Mouse (Mus musculus) ES-Bruce4 (cell line): ENCODE measurements around the gene Stat5b. TPM values are rescaled to one million over a fixed set of nuclear protein-coding genes. Genes with fewer than 3 reads are reported as not detected.

Experiments
- H3K27ac ChIP-seq: 2 replicates; pipeline ENCODE4 v1.5.1; 2012; ENCODE audit warnings: low read length, inconsistent platforms; ENCODE audit not compliant: insufficient read depth
- H3K27me3 ChIP-seq: 2 replicates; pipeline ENCODE4 v1.6.1; 2012; ENCODE audit warnings: mild to moderate bottlenecking, low read length, inconsistent platforms; ENCODE audit not compliant: control insufficient read depth, poor library complexity, insufficient read depth, severe bottlenecking
- H3K36me3 ChIP-seq: 2 replicates; pipeline ENCODE4 v1.6.1; 2012; ENCODE audit warnings: inconsistent platforms, mild to moderate bottlenecking, low read length, moderate library complexity; ENCODE audit not compliant: control insufficient read depth, poor library complexity, insufficient read depth, severe bottlenecking
- H3K4me1 ChIP-seq: one replicate; pipeline ENCODE4 v1.8.1; 2011; ENCODE audit warnings: low read length; ENCODE audit not compliant: control insufficient read depth, insufficient read depth
- H3K4me3 ChIP-seq: 2 replicates; pipeline ENCODE4 v1.5.1; 2011; ENCODE audit warnings: low read depth, mild to moderate bottlenecking, low read length
- H3K9ac ChIP-seq: 2 replicates; pipeline ENCODE4 v1.6.1; 2012; ENCODE audit warnings: low read depth, mild to moderate bottlenecking, inconsistent platforms; ENCODE audit not compliant: poor library complexity, severe bottlenecking
- H3K9me3 ChIP-seq: replicated peaks from 2 replicates; pipeline ENCODE4 v1.6.1; 2012; ENCODE audit warnings: mild to moderate bottlenecking, low read length, inconsistent platforms; ENCODE audit not compliant: control insufficient read depth, poor library complexity, insufficient read depth, severe bottlenecking
- CTCF ChIP-seq: IDR thresholded peaks from one replicate; pipeline ENCODE4 v1.8.1; 2011; ENCODE audit warnings: low read depth, low read length
- EP300 ChIP-seq: IDR thresholded peaks from 2 replicates; pipeline ENCODE4 v1.6.1; 2011; ENCODE audit warnings: low read depth, low read length; ENCODE audit not compliant: insufficient read depth
- POLR2A ChIP-seq: IDR thresholded peaks from one replicate; pipeline ENCODE4 v1.8.1; 2011; ENCODE audit warnings: low read length; ENCODE audit not compliant: insufficient read depth
- polyA plus RNA-seq: library from polyadenylated mRNA; stranded (reverse); fragments of >200 nt; gene quantifications from 2 replicates; pipeline ENCODE4 v1.2.4, GENCODE M21; 2011; ENCODE audit warnings: low read depth; ENCODE audit not compliant: missing spikeins, insufficient read depth, insufficient read length

Gene Stat5b
- 7.3 and 7.6 TPM in 2 replicates for polyA plus RNA-seq

DNA sequence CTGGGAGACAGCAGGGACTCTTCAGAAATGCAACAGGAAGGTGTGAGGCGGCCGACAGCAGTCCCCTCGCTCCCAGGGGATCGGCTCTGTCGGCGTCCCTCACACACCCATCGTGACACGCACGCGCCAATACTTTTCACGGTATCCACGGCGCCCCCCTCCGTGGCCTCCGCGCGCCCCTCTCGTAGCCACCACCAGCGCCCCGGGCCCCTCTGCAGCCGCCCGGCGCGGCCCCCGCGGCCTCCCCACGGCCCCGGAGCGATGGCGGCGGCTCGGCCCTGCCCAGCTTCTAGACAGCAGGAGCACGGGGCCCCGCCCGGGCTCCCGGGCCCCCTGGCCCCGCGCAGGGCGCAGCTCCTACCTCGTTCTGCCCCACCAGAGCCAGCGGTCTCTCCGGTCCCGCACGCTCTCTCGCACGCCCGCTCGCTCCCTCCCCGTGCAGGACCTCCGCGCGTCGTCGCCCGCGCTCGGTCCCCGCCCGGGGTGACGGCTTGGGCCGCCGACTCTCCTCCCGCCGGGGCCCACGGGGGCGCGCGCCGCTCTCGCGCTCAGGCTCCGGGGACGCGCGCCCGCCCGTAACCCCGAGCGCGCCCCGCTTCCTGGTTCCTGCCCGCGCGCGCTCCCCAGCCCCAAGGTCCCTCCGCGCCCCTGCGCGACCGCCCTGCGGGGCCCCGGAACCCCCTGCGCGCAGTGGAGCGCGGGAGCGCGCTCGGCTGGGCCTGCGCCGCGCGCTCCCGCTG is at the start of gene Stat5b:
TSS of gene Stat5b (minus strand) at position 687 of the 740 bp plus-strand sequence.
- Histone ChIP-seq H3K27me3 (peaks cover 14% of the 10 kb centered on the region), H3K4me3 (peak within 1 kb of the TSS; percentile 82), H3K27ac (no peak within 1 kb of the TSS), H3K9me3 (no peaks in the 10 kb centered on the region), H3K4me1 (no peaks in the 10 kb centered on the region), H3K9ac (peak within 1 kb of the TSS; percentile 100), H3K36me3 (no peaks in the 10 kb centered on the region)
- no peak for TF ChIP-seq POLR2A
- TF ChIP-seq CTCF: no peak
- TF ChIP-seq EP300: no peak

GRCm38 (mm10) chr11:100898441-100899199 is 48.1 kb upstream of the Stat5b start:
- Histone ChIP-seq H3K27ac (no peak overlapping the region), H3K9ac (no peak overlapping the region)
- TF ChIP-seq EP300 (no peak), CTCF (no peak), POLR2A (no peak)

DNA sequence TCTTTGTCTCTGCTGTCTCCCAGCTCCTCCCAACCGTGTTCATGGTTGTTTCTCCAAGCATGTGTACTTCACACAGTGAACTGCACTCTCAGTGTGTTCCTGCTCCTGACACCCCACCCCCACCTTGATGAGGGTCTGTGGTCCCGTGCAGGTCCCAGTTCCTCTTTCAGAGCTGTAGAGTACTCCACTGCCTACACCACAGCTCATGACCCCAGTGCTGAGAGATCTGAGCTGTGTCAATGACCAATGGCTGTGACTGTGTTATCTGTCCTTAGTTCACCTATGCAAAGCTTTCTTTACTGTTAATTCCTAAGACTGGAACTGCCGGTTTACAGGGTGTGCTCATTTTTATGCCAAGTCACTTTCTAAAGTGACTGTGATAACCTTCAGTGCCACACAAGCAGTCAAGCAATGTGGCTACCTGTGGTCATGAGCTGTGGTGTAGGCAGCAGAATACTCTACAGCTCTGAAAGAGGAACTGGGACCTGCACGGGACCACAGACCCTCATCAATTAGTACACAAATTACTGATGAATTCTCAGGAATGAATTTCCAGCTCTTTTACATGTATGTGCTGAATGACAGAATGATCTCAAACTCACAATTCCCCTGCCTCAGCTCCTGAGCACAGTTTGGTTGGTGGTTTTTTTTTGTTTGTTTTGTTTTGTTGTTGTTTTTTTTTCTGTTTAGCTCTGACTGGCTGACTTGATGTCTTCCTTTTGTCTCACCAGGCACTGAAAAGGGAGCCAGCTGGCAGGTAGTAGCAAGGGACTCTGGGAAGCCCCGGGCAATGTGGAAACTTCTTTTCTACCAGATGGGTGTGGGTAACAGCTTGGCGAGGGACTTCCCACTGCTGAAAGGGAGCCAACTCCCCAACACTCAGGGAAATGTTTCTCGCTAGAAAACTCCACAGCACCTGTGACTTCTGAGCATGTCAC is 47.0 kb upstream of the Stat5b start:
- Histone ChIP-seq H3K27ac (no peak overlapping the region), H3K27me3 (no peaks in the 10 kb centered on the region), H3K9me3 (no peaks in the 10 kb centered on the region), H3K4me1 (no peaks in the 10 kb centered on the region), H3K4me3 (no peak overlapping the region), H3K9ac (no peak overlapping the region), H3K36me3 (peaks cover 30% of the 10 kb centered on the region)
- TF ChIP-seq POLR2A: no peak
- TF ChIP-seq EP300: no peak
- no peak for TF ChIP-seq CTCF

More at GRCm38 (mm10) chr11:100898441-100899199, 48.1 kb upstream of the Stat5b start:
- Histone ChIP-seq H3K27me3 (no peaks in the 10 kb centered on the region), H3K4me3 (no peak overlapping the region), H3K4me1 (no peaks in the 10 kb centered on the region), H3K36me3 (peaks cover 32% of the 10 kb centered on the region), H3K9me3 (no peaks in the 10 kb centered on the region)

DNA sequence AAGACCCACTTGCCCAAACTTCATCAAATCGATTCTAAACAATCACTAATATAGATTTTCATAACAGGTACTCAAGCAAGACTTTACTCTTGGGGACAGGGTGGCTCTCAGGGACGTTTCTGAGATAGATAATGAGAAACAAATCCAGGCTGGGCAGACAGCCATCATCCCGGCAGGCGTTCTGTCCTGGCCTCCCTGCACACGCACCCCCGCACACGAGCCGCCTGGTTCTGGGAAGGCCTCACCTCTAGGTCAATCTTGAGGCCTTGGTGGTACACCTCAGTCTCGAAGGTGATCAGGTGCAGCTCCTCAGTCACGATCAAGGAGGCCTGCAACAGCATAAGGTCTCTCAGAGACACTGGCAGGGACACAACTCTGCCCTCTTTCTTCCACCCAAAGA is 45.6 kb upstream of the Stat5b start:
- TF ChIP-seq CTCF (no peak), POLR2A (no peak), EP300 (no peak)
- Histone ChIP-seq H3K4me3 (no peak overlapping the region), H3K9me3 (no peaks in the 10 kb centered on the region), H3K4me1 (no peaks in the 10 kb centered on the region), H3K36me3 (peaks cover 23% of the 10 kb centered on the region), H3K27ac (no peak overlapping the region), H3K27me3 (no peaks in the 10 kb centered on the region), H3K9ac (no peak overlapping the region)

GRCm38 (mm10) chr11:100894146-100894918 is 43.8 kb upstream of the Stat5b start:
- H3K27me3 ChIP-seq: no peaks in the 10 kb centered on the region
- TF ChIP-seq POLR2A (no peak), CTCF (no peak), EP300 (no peak)
- no peaks in the 10 kb centered on the region for H3K4me1 ChIP-seq
- H3K9me3 ChIP-seq: no peaks in the 10 kb centered on the region
- no peak overlapping the region for H3K4me3 ChIP-seq
- H3K27ac ChIP-seq: no peak overlapping the region
- H3K9ac ChIP-seq: no peak overlapping the region
- peaks cover 27% of the 10 kb centered on the region for H3K36me3 ChIP-seq
